Mouse (Mus musculus): ENCODE measurements around the gene Elane. TPM values are rescaled to one million over a fixed set of nuclear protein-coding genes. Genes with fewer than 3 reads are reported as not detected.

Elane gene
- polyA plus RNA-seq, 1 experiment, result 0.75 TPM

DNA sequence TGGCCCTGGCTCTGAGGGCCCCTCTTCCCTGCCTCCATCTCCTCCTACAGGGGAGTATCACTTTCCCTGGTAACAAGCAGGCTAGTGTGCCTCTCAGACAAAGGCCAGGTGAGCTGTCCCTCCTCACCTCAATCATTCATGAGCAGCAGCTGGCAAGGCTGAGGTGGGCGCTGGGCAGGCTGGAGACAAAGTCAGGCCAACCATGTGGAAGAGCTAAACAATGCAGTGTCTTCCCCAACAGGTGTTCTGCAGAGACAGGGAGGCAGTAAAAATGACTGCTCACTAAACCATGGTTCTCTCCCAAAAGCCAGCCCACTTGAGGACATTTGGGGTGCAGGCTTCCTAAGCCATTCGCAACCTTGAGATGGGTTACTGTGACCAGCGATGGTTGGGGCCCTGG is 34.4 kb upstream of the Elane start:
- Histone ChIP-seq H3K27ac (ENCODE audit: insufficient read depth, low read depth, low read length) (peak overlapping the region; percentile 97), H3K4me1 (ENCODE audit: control insufficient read depth, insufficient read depth, low read length) (peaks cover 30% of the 10 kb centered on the region), H3K4me3 (ENCODE audit: insufficient read depth, low read length) (no peak overlapping the region)
- TF ChIP-seq CTCF (IDR thresholded peaks at IDR 0.05; ENCODE audit: low read depth, low read length) (no peak), POLR2A (IDR thresholded peaks at IDR 0.05; ENCODE audit: borderline replicate concordance, low read depth, low read length) (no peak)

DNA sequence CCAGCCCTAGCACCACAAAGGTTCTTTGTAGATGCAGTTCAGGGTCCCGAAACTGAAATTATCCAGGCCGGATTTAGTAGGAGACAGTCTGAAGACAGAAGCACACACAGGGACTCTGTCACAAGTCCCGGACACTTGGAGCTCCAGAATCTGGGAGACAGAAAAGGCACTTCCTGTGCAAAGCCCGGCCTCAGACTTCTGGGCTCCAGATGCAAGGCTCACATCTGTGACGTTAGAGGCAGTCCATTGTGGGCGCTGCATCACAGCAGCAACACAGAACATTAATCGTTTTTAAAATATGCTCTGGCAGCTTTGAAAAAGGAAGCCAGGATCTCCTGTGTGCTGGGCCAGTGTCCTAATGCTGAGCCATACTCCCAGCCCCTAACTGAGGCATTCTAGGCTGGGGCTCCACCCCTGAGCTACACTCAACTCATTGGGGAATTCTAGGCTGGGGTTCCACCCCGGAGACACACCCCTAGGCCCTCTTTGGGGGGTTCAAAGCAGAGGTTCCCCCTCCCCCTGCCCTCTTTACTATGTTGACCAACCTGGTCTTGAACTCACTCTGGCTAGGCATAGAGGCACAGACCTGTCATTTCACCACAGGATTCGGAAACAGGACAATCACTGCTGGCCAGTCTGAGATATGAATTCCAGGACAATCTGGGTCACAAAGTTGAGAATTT is 33.8 kb upstream of the Elane start:
- peaks cover 30% of the 10 kb centered on the region for H3K4me1 ChIP-seq (ENCODE audit: control insufficient read depth, insufficient read depth, low read length)
- H3K27ac ChIP-seq (ENCODE audit: insufficient read depth, low read depth, low read length), result peak overlapping the region; percentile 97
- no peak for TF ChIP-seq CTCF (IDR thresholded peaks at IDR 0.05; ENCODE audit: low read depth, low read length)
- no peak for TF ChIP-seq POLR2A (IDR thresholded peaks at IDR 0.05; ENCODE audit: borderline replicate concordance, low read depth, low read length)
- H3K4me3 ChIP-seq (ENCODE audit: insufficient read depth, low read length), result peak overlapping the region; percentile 70; the same call in 1 of the 2 replicates

DNA sequence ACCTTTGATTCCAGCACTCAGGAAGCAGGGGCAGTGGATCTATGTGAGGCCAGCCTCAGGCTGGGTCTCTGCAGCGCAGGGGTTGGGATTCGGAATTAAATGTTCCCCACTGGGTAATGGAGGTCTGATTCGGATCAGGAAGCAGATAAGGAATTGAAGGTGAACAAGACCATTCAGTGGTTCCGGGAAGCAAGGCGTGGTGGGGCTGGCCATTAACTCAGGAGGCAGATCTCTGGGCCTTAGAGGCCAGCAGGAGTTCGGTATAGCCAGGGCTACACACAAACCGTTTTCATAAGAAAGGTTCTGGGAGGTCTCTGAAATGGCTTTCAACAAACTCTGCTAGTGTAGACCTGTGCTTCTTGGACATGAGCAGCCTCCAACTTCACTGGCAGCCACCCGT is 33.2 kb upstream of the Elane start:
- peak overlapping the region; percentile 70 for H3K4me3 ChIP-seq (ENCODE audit: insufficient read depth, low read length)
- H3K4me1 ChIP-seq (ENCODE audit: control insufficient read depth, insufficient read depth, low read length), result peaks cover 31% of the 10 kb centered on the region
- no peak for TF ChIP-seq POLR2A (IDR thresholded peaks at IDR 0.05; ENCODE audit: borderline replicate concordance, low read depth, low read length)
- no peak for TF ChIP-seq CTCF (IDR thresholded peaks at IDR 0.05; ENCODE audit: low read depth, low read length)

DNA sequence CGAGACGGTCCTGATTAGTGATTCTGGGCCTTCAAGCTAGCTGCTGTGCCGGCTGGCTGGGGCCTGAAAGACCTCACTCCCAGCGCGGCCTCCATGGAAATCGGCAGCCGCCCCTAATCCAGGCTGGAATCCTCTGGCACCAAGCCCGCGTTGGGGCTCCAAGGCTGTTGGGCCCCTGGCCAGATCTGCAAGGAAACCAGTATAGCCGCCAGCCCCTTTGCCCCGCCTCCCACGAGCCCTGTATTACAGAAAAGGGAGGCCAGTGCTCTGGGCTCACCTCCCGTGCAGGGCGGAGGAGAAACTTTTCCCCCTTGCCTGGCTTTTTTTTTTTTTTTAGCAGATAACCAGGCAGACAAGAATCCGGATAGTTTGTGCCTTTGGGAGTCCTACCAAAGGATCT is 32.7 kb upstream of the Elane start:
- TF ChIP-seq POLR2A (IDR thresholded peaks at IDR 0.05; ENCODE audit: borderline replicate concordance, low read depth, low read length) (no peak), CTCF (IDR thresholded peaks at IDR 0.05; ENCODE audit: low read depth, low read length) (no peak)
- H3K4me1 ChIP-seq (ENCODE audit: control insufficient read depth, insufficient read depth, low read length), result peaks cover 37% of the 10 kb centered on the region
- H3K27ac ChIP-seq (ENCODE audit: insufficient read depth, low read depth, low read length), result peak overlapping the region; percentile 97
- H3K4me3 ChIP-seq (ENCODE audit: insufficient read depth, low read length), result peak overlapping the region; percentile 70

More for the DNA sequence above, 33.2 kb upstream of the Elane start:
- peak overlapping the region; percentile 97 for H3K27ac ChIP-seq (ENCODE audit: insufficient read depth, low read depth, low read length)

DNA sequence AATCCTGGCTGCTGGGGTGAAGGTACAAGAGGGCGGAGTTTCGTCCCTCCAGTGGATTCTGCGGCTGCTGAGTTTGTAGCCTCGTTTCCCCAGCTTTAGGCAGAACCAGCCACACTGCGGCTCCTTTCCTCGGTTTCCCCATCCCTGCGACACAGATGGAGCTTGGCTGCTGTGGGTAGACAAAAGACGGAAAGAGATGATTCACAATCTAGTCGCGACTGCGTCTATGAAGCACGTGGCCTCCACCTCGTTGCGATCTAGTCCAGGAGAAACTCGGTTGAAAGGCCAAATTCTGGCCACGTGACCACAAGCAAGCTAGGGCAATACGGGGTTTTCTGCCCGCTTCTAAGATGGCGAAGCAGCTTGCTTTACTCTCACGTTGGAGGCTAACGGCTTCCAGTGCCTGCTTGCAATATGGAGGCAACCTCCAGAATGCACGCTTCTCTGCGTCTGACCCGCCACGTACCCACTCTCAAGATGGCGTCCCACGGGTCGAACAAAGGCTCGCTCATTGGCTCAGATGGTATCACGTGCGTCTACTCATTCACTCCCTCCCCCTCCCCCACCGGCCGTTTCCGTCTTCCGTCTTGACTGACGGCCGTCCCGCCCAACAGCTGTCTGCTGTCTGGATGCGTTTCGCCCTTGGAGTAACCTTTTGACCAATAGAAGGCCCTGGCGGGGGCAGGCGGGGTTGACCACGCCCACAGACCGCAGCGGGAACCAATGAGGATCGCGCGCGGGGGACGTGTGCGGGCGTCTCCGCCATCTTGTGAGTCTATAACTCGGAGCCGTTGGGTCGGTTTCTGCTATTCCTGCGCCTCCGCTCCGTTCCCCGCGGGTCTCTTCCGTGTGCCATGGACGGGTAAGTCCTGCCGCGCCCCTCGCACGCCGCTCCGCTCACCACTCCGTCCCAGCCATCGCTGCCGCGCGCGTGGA is 31.9 kb upstream of the Elane start, which contains the start of gene Ptbp1:
Ptbp1 (plus strand) TSS at position 568 of the 936 bp plus-strand sequence.
- TF ChIP-seq POLR2A (IDR thresholded peaks at IDR 0.05; ENCODE audit: borderline replicate concordance, low read depth, low read length) (peak; percentile 63; the same call in 1 of the 2 replicates), CTCF (IDR thresholded peaks at IDR 0.05; ENCODE audit: low read depth, low read length) (no peak)

DNA sequence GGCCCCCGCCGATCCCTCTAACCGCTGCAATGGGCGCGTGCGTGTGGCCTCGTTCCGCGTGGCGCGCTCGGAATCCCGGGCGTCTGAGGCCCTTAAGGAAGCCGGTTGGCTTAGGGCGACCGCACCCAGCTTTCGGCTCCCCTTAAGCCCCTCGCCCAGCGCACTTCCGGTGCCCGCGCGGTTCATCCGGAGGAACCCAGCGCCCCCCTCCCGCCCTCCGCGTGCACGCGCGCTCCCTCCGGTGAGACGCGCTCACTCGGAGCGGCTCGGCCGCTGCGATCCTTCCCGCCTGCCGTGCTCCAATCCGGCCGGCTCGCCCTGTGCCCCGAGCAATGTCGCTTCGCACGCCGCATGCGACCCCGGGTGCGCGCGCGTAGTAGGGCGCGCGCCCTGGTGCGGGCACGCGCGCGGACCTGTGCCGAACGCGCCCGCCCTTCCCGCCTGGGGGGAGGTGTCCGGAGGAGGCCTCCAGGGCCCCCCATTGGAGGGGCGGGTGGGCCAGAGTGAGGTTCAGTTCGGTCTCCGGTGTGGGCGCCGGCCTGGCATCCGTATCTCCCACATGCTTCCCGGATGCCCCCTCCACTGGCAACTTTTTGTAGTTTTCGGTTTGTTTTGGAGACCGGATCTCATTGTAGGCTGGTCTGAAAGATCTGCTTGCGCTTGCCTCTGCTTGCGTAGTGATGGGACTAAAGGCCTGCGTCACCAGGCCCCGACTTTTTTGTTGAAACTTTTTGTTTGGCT is 31.1 kb upstream of the Elane start:
- peaks cover 33% of the 10 kb centered on the region for H3K4me1 ChIP-seq (ENCODE audit: control insufficient read depth, insufficient read depth, low read length)
- peak overlapping the region; percentile 96 for H3K27ac ChIP-seq (ENCODE audit: insufficient read depth, low read depth, low read length)
- no peak for TF ChIP-seq POLR2A (IDR thresholded peaks at IDR 0.05; ENCODE audit: borderline replicate concordance, low read depth, low read length)
- no peak for TF ChIP-seq CTCF (IDR thresholded peaks at IDR 0.05; ENCODE audit: low read depth, low read length)

More for the DNA sequence above, 31.9 kb upstream of the Elane start, which contains the start of gene Ptbp1:
- peak within 1 kb of the TSS; percentile 97 for H3K27ac ChIP-seq (ENCODE audit: insufficient read depth, low read depth, low read length)
- H3K4me1 ChIP-seq (ENCODE audit: control insufficient read depth, insufficient read depth, low read length), result peaks cover 39% of the 10 kb centered on the region
- peak within 1 kb of the TSS; percentile 94 for H3K4me3 ChIP-seq (ENCODE audit: insufficient read depth, low read length)

DNA sequence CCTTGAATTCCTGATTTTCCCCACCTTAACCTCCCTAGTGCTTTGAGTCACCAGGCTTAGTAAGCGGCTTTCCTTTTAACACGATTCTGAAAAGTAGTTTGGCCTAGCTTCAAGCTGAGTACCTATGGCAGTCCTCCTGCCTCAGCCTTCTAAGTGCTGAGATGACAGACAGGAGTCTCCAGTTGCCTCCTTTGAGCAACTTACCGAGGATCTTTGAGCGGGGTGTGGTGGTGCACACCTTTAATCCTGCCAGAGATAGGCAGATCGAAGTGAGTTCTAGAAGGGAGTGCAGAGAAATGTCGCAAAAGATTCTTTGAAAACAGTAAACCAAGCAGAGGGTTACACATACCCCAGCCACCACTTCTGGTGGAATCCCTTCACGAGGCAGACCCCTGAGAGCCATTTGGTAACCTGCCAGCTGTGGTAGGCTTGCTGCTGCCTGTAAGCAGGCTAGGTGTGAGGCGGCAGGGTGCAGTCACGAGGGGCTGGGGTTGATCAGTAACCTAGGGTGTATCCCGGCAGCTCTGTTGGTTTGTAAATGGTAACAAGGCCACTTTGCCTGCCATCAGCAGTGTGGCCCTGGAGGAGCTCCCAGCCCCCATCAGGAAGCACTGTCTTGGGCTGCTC is 30.4 kb upstream of the Elane start:
- TF ChIP-seq POLR2A (IDR thresholded peaks at IDR 0.05; ENCODE audit: borderline replicate concordance, low read depth, low read length), result no peak
- no peak for TF ChIP-seq CTCF (IDR thresholded peaks at IDR 0.05; ENCODE audit: low read depth, low read length)
- Histone ChIP-seq H3K4me3 (ENCODE audit: insufficient read depth, low read length) (peak overlapping the region; percentile 94), H3K27ac (ENCODE audit: insufficient read depth, low read depth, low read length) (peak overlapping the region; percentile 96), H3K4me1 (ENCODE audit: control insufficient read depth, insufficient read depth, low read length) (peaks cover 28% of the 10 kb centered on the region)

More for the DNA sequence above, 31.1 kb upstream of the Elane start:
- H3K4me3 ChIP-seq (ENCODE audit: insufficient read depth, low read length), result peak overlapping the region; percentile 94

DNA sequence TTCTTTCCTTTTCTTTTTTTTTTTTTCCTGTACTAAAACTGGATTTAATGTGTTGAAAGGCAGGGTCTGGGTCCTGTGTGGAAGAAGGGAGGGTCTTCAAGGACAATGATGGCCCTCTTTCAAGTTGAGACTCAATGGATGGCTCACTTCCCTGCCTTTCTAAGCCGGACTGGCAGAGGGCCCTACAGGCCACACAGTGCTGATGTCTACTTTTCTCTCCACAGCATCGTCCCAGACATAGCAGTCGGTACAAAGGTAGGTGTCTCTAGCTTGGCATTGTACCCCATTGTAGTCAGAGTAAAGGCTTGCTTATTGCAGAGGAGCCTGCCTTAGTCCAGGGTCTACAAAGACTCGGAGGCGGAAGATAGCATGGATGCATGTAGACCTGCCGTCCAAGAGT is 29.8 kb upstream of the Elane start:
- TF ChIP-seq POLR2A (IDR thresholded peaks at IDR 0.05; ENCODE audit: borderline replicate concordance, low read depth, low read length) (no peak), CTCF (IDR thresholded peaks at IDR 0.05; ENCODE audit: low read depth, low read length) (no peak)
- Histone ChIP-seq H3K27ac (ENCODE audit: insufficient read depth, low read depth, low read length) (peak overlapping the region; percentile 96; the same call in 1 of the 2 replicates), H3K4me1 (ENCODE audit: control insufficient read depth, insufficient read depth, low read length) (peaks cover 26% of the 10 kb centered on the region)

More for the DNA sequence above, 29.8 kb upstream of the Elane start:
- H3K4me3 ChIP-seq (ENCODE audit: insufficient read depth, low read length), result peak overlapping the region; percentile 94
